Mouse (Mus musculus) ES-E14 (cell line): ENCODE results near the gene Nat10.

Experiments used
- CHD2 ChIP-seq: IDR thresholded peaks from 2 replicates; pipeline ENCODE4 v1.6.1; 2014; ENCODE audit warnings: mild to moderate bottlenecking, low read depth, low read length, inconsistent platforms
- ZNF384 ChIP-seq: IDR thresholded peaks from 2 replicates; pipeline ENCODE4 v1.6.1; 2012; ENCODE audit warnings: low read depth, low read length, inconsistent platforms

DNA sequence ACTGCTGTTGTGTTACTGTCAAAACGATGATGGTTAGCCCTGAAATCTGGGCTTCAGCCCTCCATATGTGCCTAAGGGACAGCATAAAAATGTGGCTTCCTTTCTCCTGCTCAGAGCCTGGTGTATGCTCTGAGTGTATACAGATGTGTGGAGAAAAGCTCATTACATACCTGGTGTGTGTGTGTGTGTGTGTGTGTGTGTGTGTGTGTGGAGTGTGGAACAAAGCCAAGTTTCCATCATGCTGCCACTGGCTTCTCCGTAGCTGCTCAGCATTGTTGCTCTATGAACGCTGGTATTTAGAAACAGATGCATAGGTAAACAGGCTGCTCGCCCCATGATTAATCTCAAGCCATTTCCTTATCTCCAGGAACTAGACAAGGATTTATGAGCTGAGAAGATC lies 57.2 kb downstream of the Nat10 start:
- TF ChIP-seq ZNF384 = no peak
- no peak for TF ChIP-seq CHD2
